Mouse (Mus musculus): ENCODE data around the gene Phf3.

Phf3 gene

DNA sequence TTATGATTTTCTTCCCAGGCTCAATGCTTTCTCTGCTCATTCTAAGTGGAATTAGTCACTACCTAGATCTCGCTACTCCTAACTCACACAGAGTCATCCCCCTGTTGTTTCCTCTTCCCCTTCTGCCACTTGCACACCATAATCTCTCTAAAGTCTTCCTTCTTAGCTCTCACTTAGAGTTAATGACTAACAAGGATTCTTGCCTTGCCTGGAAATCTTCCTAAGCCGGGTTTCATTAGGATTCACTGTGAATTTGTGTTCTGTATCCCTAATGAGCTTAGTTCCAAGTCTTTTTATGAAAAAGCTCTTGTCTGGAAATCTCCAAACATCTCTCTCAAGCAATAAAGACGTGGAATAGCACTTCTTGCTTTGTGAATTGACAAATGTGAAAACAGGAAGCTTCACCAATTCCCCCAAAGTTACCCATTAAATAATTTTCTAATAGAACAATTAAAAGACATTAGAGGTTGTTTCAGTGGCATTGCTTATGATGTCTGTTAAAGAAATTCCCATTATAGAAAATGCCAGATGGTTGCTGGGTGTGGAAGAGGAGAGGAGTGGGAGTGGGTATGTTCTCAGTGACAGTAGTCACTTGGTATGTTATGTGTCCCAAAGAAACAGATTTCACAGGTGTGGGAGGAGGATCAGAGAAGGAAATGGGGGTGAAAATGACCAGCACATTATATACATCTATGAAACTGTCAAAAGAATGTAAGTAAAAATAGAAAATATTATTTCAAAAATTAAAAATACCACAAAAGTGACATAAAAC is 118.1 kb downstream of the Phf3 start:
- DNase-seq = no peak
